Mouse (Mus musculus) embryonic facial prominence, embryonic 15.5 days (tissue): ENCODE data around the gene Tubb2a. TPM values are rescaled to one million over a fixed set of nuclear protein-coding genes. Genes with fewer than 3 reads are reported as not detected.
A peak's percentile ranks its signal among the peaks of the same experiment; 100 is the strongest.

Experiments
- ATAC-seq: fragments of 200-750 bp; cut with Nextera tagmentation; 2 replicates; pipeline ENCODE4 v1.8.0; 2017; ENCODE audit warnings: low read depth, moderate TSS enrichment; ENCODE audit not compliant: insufficient number of reproducible peaks, low FRiP score, low TSS enrichment
- H3K27ac ChIP-seq: fragments of 300-500 bp; sonication (generic); replicated peaks from 2 replicates; pipeline ENCODE4 v1.5.1; 2015; ENCODE audit warnings: mild to moderate bottlenecking, inconsistent platforms
- H3K27me3 ChIP-seq: fragments of 300-500 bp; sonication (generic); 2 replicates; pipeline ENCODE4 v1.6.1; 2015; ENCODE audit warnings: inconsistent platforms
- H3K36me3 ChIP-seq: fragments of 300-500 bp; sonication (generic); 2 replicates; pipeline ENCODE4 v1.6.1; 2015; ENCODE audit warnings: mild to moderate bottlenecking, inconsistent platforms
- H3K4me1 ChIP-seq: fragments of 300-500 bp; sonication (generic); 2 replicates; pipeline ENCODE4 v1.6.1; 2015; ENCODE audit warnings: inconsistent platforms
- H3K4me2 ChIP-seq: fragments of 300-500 bp; sonication (generic); replicated peaks from 2 replicates; pipeline ENCODE4 v1.6.1; 2015; ENCODE audit warnings: mild to moderate bottlenecking, inconsistent platforms
- H3K4me3 ChIP-seq: fragments of 300-500 bp; sonication (generic); replicated peaks from 2 replicates; pipeline ENCODE4 v1.5.1; 2015; ENCODE audit warnings: mild to moderate bottlenecking, inconsistent platforms
- H3K9ac ChIP-seq: fragments of 300-500 bp; sonication (generic); 2 replicates; pipeline ENCODE4 v1.6.1; 2015; ENCODE audit warnings: inconsistent platforms
- H3K9me3 ChIP-seq: fragments of 300-500 bp; sonication (generic); replicated peaks from 2 replicates; pipeline ENCODE4 v1.6.1; 2016; ENCODE audit warnings: inconsistent platforms
- WGBS: fragments of 180-500 bp; shearing (Covaris S2); methylation state at CpG from one replicate; pipeline ENCODE4 v1.1.7; 2015; 5-methylcytosine and 5-hydroxymethylcytosine counted together
- polyA plus RNA-seq: library from polyadenylated mRNA; unstranded; fragments of >200 nt; fragmentation: Nextera tagmentation; extraction: Ambion mirVana; gene quantifications from 2 replicates; pipeline ENCODE4 v1.2.1, GENCODE M21; 2015

Tubb2a gene
- polyA plus RNA-seq, 1 experiment from 2014 or later: 208 TPM

GRCm38 (mm10) chr13:34050479-34050878 lies 27.3 kb downstream of the Tubb2a start:
- Histone ChIP-seq H3K9me3 (no peaks in the 10 kb centered on the region), H3K27me3 (no peaks in the 10 kb centered on the region), H3K27ac (no peak overlapping the region), H3K4me2 (no peak overlapping the region), H3K4me3 (no peak overlapping the region), H3K9ac (no peak overlapping the region), H3K4me1 (0 out of 2 replicates have a peak, but pooled peaks cover 3% of the 10 kb centered on the region), H3K36me3 (peaks cover 47% of the 10 kb centered on the region)
- WGBS: 93% methylated on average over 8 of the region's 8 CpGs
- ATAC-seq: no peak

GRCm38 (mm10) chr13:34047526-34047925 lies 30.3 kb downstream of the Tubb2a start:
- Histone ChIP-seq H3K4me2 (no peak overlapping the region), H3K4me3 (no peak overlapping the region), H3K4me1 (0 out of 2 replicates have a peak, but pooled peaks cover 3% of the 10 kb centered on the region), H3K27ac (no peak overlapping the region), H3K9me3 (no peaks in the 10 kb centered on the region), H3K9ac (no peak overlapping the region), H3K36me3 (peaks cover 46% of the 10 kb centered on the region), H3K27me3 (no peaks in the 10 kb centered on the region)
- no peak for ATAC-seq
- WGBS: 87% methylated on average over 3 of the region's 3 CpGs

GRCm38 (mm10) chr13:34046421-34047012 lies 31.3 kb downstream of the Tubb2a start:
- Histone ChIP-seq H3K9ac (no peak overlapping the region), H3K9me3 (no peaks in the 10 kb centered on the region), H3K27ac (no peak overlapping the region), H3K27me3 (no peaks in the 10 kb centered on the region), H3K4me1 (0 out of 2 replicates have a peak, but pooled peaks cover 3% of the 10 kb centered on the region), H3K4me2 (no peak overlapping the region), H3K4me3 (no peak overlapping the region), H3K36me3 (peaks cover 41% of the 10 kb centered on the region)
- peak; percentile 74 for ATAC-seq
- 39% methylated on average over 11 of the region's 11 CpGs for WGBS

GRCm38 (mm10) chr13:34045511-34046249 lies 32.1 kb downstream of the Tubb2a start:
- Histone ChIP-seq H3K9me3 (no peaks in the 10 kb centered on the region), H3K27ac (no peak overlapping the region), H3K4me2 (no peak overlapping the region), H3K4me1 (0 out of 2 replicates have a peak, but pooled peaks cover 3% of the 10 kb centered on the region), H3K27me3 (no peaks in the 10 kb centered on the region), H3K4me3 (no peak overlapping the region), H3K36me3 (peaks cover 41% of the 10 kb centered on the region), H3K9ac (no peak overlapping the region)
- ATAC-seq: no peak
- 60% methylated on average over 5 of the region's 5 CpGs for whole genome bisulfite sequencing

- Histone ChIP-seq H3K4me2 (no peak overlapping the region), H3K9me3 (no peaks in the 10 kb centered on the region), H3K27ac (no peak overlapping the region), H3K27me3 (no peaks in the 10 kb centered on the region), H3K4me3 (no peak overlapping the region), H3K9ac (no peak overlapping the region), H3K36me3 (peaks cover 23% of the 10 kb centered on the region), H3K4me1 (peaks cover 6% of the 10 kb centered on the region)
- ATAC-seq: no peak
- WGBS: 69% methylated on average over 7 of the region's 7 CpGs
These were observed 34.0 kb downstream of the Tubb2a start for GRCm38 (mm10) chr13:34043716-34044393.

GRCm38 (mm10) chr13:34040091-34040490 lies 37.7 kb downstream of the Tubb2a start:
- peaks cover 12% of the 10 kb centered on the region for H3K4me1 ChIP-seq
- no peaks in the 10 kb centered on the region for H3K27me3 ChIP-seq
- H3K4me3 ChIP-seq: no peak overlapping the region
- no peaks in the 10 kb centered on the region for H3K9me3 ChIP-seq
- H3K27ac ChIP-seq: no peak overlapping the region
- ATAC-seq: no peak
- no peak overlapping the region for H3K9ac ChIP-seq
- H3K36me3 ChIP-seq: 0 out of 2 replicates have a peak, but pooled peaks cover 6% of the 10 kb centered on the region
- whole genome bisulfite sequencing: 84% methylated on average over 3 of the region's 3 CpGs
- H3K4me2 ChIP-seq: no peak overlapping the region

- Histone ChIP-seq H3K27me3 (no peaks in the 10 kb centered on the region), H3K4me1 (peaks cover 12% of the 10 kb centered on the region), H3K36me3 (peaks cover 2% of the 10 kb centered on the region), H3K27ac (no peak overlapping the region), H3K9me3 (no peaks in the 10 kb centered on the region), H3K9ac (no peak overlapping the region), H3K4me3 (peak overlapping the region; percentile 62), H3K4me2 (peak overlapping the region; percentile 65)
- WGBS: 27% methylated on average over 8 of the region's 8 CpGs
- ATAC-seq: no peak
These were observed 38.9 kb downstream of the Tubb2a start for GRCm38 (mm10) chr13:34038901-34039341.

- 30% methylated on average over 5 of the region's 5 CpGs for WGBS
- Histone ChIP-seq H3K27me3 (no peaks in the 10 kb centered on the region), H3K27ac (peak overlapping the region; percentile 78), H3K9me3 (no peaks in the 10 kb centered on the region), H3K4me1 (peaks cover 12% of the 10 kb centered on the region), H3K4me2 (peak overlapping the region; percentile 65), H3K4me3 (peak overlapping the region; percentile 62), H3K36me3 (peaks cover 11% of the 10 kb centered on the region), H3K9ac (peak overlapping the region; percentile 70)
- no peak for ATAC-seq
These were observed 39.8 kb downstream of the Tubb2a start for GRCm38 (mm10) chr13:34038056-34038432.

GRCm38 (mm10) chr13:34037172-34038055 lies 40.4 kb downstream of the Tubb2a start, which contains the start of gene Bphl:
Bphl (plus strand) TSS chr13:34037597.
- peak within 1 kb of the TSS; percentile 62 for H3K4me3 ChIP-seq
- peak within 1 kb of the TSS; percentile 78 for H3K27ac ChIP-seq
- peaks cover 17% of the 10 kb centered on the region for H3K36me3 ChIP-seq
- under 1% methylated on average over 37 of the region's 37 CpGs for WGBS
- H3K9ac ChIP-seq: peak within 1 kb of the TSS; percentile 70
- H3K4me1 ChIP-seq: peaks cover 12% of the 10 kb centered on the region
- H3K4me2 ChIP-seq: peak within 1 kb of the TSS; percentile 65
- peak; percentile 91 for ATAC-seq
- H3K9me3 ChIP-seq: no peaks in the 10 kb centered on the region
- no peaks in the 10 kb centered on the region for H3K27me3 ChIP-seq

GRCm38 (mm10) chr13:34036726-34037125 lies 41.1 kb downstream of the Tubb2a start:
- Histone ChIP-seq H3K4me2 (no peak overlapping the region), H3K9me3 (no peaks in the 10 kb centered on the region), H3K4me1 (peaks cover 12% of the 10 kb centered on the region), H3K27me3 (no peaks in the 10 kb centered on the region), H3K9ac (no peak overlapping the region), H3K36me3 (peaks cover 19% of the 10 kb centered on the region), H3K4me3 (no peak overlapping the region), H3K27ac (peak overlapping the region; percentile 78)
- ATAC-seq: no peak
- 84% methylated on average over 5 of the region's 5 CpGs for WGBS
